Mouse (Mus musculus) gastrocnemius, postnatal 36 days (tissue): ENCODE data around the gene Sertad4. TPM values are rescaled to one million over a fixed set of nuclear protein-coding genes. Genes with fewer than 3 reads are reported as not detected.
A peak's percentile ranks its signal among the peaks of the same experiment; 100 is the strongest.

Source experiments
- DNase-seq, 2 experiments: peaks; one replicate each; pipeline ENCODE4 v3.0.0; 2022
- intact Hi-C: fragments of 180-260 bp; cut with DNase I; formaldehyde crosslinking; loops from one replicate; pipeline ENCODE4 v1.15.1; 2025
- long read RNA-seq, 2 experiments: library from polyadenylated mRNA; stranded (forward); transcript quantifications; one replicate each; pipeline ENCODE4 v2.0.0; 2021
- total RNA-seq, 2 experiments: library from RNA; stranded (reverse); gene quantifications; 2 replicates each; pipeline ENCODE4 v1.2.3; 2021

The Sertad4 gene
- total RNA-seq = 1 to 10 TPM; 3.4 to 3.7 TPM
- long read RNA-seq, experiment 1 = 0 reads
- long read RNA-seq, experiment 2 = 0 reads

DNA sequence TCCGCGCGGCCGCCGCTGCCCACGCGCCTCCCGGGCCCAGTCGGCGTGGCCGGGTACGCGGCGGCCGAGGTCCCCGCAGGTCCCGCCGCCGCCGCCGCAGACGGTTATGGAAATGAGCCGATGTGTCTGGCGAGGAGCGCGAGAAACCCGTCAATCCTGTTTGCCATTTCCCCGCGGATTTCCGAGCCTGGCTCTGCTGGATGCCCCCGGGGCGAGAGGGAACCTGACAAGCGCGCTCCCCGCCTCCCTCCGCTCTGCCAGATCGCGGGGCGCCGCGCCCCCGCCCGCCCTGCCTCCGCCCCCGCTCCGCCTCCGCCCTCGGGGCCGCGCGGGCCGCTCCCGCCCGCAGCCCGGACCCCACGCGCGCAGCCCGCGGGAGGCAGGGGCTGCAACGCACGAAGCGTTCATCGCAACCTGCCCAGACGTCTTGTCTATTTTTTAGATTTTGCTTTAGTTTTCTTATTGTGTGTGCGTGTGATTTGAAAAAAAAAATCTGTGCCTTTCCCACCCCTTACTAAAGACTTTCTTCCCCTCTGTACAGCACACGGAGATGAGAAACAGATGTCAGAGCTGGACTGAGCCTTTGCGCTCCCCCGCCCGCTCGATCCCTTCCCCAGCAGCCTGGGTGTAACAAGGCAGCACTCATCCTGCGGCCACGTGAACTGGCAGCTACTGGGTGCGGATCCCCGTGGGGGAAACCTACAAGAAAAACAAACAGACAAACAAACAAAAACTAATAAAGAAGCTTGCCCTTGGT is at the start of gene Sertad4:
TSS of gene Sertad4 (minus strand) at position 283 of the 757 bp plus-strand sequence.
- intact Hi-C loops = loop anchor here (2.0 kb wide), 1 partner anchor 49 kb away; no protein-coding TSS in a partner anchor
- DNase-seq = peak; percentile 47 to 61

DNA sequence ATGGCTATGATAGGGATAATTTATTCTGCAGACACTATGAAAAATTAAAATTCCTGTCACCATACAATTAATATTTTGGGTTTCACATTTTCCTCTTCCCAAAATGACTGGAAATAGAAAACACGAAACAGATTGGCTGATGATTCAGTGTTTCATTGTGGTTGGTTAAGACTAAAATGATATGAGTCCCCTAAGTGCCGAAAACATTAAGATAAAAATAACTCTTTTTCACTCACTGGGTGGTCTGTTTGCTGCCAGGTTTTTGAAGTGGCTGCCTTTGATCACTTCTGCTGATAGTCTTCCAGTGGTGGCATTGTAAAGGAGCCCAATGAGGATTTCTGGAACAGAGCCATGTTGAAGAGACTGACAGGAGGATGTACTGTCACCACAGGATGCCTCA is 46.0 kb upstream of the Sertad4 start:
- DNase-seq = no peak
- intact Hi-C loops = no loop called here

DNA sequence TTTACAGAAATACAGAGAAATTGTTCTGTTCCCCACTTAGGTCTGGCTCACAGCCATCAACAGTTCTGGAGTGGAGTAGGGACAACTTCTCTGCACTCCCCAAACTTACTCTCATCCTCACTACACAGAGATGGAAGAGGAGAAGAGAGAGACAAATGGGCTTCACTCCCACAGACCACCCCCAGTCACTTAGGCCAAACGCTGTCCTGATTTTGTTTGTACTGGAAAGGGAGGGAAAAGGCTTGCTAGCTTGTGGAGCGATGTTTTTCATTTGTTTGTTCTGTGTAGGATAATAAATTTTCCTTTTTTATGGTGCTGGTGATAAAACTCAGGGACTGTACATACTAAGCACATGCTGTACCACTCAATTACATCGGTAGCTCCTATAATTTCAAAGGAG is 45.4 kb upstream of the Sertad4 start:
- intact Hi-C loops = no loop called here
- no peak for DNase-seq

GRCm38 (mm10) chr1:192898742-192899141 is 43.2 kb upstream of the Sertad4 start:
- DNase-seq = no peak
- intact Hi-C loops = no loop called here

DNA sequence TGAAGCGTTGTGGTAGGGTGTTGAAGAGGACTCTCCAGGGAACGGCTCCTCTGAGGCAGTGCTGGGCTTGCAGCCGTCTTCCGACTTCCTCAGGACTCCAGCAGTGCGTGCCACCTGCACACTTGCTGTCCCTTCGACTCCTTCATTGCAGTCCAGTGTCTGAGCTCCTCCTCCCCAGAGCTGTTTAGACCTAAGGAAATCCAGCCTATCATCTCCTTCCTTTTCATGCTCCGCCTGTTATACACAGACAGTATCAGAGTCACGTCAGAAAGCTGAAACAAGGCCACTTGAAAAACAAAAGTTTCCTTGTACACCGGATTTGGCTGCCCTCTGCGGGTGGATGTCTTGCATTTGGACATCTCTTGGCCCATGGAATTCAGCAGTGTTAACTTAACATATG is 41.7 kb upstream of the Sertad4 start:
- intact Hi-C loops = no loop called here
- DNase-seq = no peak

- intact Hi-C loops = no loop called here
- DNase-seq = no peak
Observed at GRCm38 (mm10) chr1:192896076-192896475, 40.5 kb upstream of the Sertad4 start.

- intact Hi-C loops = no loop called here
- no peak for DNase-seq
Observed at GRCm38 (mm10) chr1:192890716-192891115, 35.2 kb upstream of the Sertad4 start.

GRCm38 (mm10) chr1:192882617-192883295 is 27.2 kb upstream of the Sertad4 start:
- intact Hi-C loops = no loop called here
- DNase-seq = no peak

- intact Hi-C loops = no loop called here
- no peak for DNase-seq
Observed at GRCm38 (mm10) chr1:192880130-192880529, 24.6 kb upstream of the Sertad4 start.

DNA sequence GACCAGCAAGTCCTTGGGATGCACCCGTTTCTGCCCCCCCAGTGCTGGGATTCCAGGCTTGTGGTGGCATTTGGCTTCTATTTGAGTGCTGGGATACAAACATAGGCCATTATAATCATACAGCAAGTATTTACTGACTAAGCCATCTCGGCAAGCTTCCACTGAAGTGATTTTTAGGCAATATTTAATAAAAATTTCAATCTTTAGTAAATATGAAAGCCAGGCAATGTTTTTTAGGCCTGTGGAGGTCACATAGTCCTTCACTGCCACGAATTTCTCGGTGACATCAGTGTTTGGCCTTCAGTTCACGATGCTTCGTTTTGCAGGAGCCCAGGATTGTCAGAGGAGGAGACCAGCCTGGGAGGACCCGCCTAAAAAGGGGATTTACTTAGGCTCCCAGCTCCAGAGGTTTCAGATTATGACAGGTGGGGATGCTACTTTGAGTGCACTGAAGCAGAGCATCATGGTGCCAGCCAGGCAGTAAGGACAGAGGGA is 23.6 kb upstream of the Sertad4 start:
- no peak for DNase-seq
- intact Hi-C loops = no loop called here

DNA sequence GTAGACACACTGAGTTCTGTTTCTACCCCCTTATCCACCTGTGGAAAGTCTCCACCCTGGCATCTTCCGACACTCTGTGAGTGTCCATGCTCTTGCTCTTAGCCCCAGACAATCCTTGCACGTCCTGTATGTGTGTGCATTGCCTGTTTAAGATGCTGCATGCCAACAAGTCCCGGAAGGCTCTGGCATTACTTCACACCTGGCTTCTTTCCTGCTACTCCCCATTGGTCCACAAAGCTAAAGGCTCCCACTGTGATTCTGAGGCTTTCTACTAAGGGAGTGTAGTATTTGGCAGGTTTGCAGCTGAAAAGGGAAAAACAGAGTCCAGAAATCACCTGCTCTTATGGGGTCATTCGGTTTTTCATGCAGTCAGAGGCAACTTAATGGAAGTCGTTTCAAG is 17.3 kb upstream of the Sertad4 start:
- intact Hi-C loops = no loop called here
- DNase-seq = no peak

DNA sequence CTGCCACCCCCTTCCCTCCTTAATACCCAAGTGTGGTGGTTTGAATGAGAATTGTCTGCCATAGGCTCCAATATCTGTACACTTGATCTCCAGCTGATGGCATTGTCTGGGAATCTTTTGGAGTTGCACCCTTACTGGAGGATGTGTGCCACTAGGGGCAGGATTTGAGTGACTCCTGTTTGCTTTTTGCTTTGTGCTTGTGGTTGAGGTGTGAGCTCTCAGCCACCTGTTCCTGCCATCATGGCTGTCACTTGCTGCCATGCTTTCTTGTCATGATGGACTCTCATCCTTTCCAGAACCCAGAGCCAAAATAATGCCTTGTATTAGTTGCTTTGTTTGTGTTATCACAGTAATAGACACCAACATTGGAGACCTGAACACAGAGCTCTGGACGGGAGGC is 14.2 kb upstream of the Sertad4 start:
- DNase-seq = no peak
- intact Hi-C loops = no loop called here

- no peak for DNase-seq
- intact Hi-C loops = no loop called here
Observed at GRCm38 (mm10) chr1:192864440-192864839, 8.9 kb upstream of the Sertad4 start.

GRCm38 (mm10) chr1:192861305-192861960 is 5.9 kb upstream of the Sertad4 start:
- intact Hi-C loops = no loop called here
- DNase-seq = no peak

GRCm38 (mm10) chr1:192860273-192860672 is 4.7 kb upstream of the Sertad4 start:
- no peak for DNase-seq
- intact Hi-C loops = no loop called here

DNA sequence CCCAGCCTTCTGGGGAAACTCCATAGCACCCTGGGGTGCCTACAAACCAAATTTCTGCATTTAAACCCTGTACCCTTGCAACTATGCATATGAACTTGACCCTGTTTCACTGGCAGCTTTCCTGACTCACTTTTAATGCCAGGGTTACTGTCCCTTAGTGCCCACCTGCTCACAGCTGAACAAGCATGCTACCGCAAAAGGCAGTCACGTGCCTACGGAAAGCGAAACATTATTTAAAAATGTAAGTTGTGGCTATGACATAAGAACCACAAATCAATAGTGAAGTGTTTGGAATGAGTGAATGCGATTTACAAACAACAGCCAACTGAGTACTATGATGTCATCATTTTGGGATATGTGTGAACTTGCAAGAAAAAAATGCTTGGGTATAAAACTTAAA is 2.0 kb upstream of the Sertad4 start:
- no peak for DNase-seq
- intact Hi-C loops = no loop called here

DNA sequence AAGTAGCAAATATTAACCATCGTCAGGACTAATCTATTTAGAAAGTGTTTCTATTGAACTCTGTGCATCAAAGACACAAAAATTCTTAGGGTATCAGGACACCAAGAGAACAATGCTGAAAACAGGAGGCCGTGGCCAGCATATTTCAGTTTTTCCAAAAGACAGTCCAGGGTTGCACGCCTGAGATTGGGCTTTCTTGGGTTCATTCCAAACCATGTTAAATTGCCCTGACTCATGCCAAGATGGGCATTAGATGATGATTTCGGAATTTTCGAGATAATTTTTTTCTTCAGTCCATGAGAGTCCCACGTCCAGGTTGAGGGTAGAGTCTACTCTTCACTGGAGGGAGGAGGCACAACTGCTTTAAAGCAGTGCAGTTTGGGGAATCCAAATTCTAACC is 1.4 kb upstream of the Sertad4 start:
- intact Hi-C loops = no loop called here
- no peak for DNase-seq

DNA sequence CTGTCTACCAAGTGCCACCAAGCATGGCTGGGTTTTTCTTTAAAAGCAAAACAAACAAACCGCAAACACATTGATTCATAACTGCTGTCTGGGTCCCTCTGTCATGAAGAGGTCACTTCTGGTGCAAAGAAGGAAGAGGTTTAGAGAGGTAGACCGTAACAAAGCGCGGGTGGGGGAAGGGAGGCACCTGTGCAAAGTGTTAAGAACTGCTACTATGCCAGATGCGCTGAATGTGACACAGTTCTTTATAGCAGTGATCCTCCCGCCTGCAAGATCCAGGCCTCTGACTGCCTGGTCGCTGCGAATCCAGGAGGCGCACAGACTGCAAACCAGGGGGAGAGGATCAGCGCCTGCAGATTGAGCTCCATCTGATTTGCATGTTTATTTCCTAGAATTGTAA is 855 bp upstream of the Sertad4 start:
- no peak for DNase-seq
- intact Hi-C loops = no loop called here

DNA sequence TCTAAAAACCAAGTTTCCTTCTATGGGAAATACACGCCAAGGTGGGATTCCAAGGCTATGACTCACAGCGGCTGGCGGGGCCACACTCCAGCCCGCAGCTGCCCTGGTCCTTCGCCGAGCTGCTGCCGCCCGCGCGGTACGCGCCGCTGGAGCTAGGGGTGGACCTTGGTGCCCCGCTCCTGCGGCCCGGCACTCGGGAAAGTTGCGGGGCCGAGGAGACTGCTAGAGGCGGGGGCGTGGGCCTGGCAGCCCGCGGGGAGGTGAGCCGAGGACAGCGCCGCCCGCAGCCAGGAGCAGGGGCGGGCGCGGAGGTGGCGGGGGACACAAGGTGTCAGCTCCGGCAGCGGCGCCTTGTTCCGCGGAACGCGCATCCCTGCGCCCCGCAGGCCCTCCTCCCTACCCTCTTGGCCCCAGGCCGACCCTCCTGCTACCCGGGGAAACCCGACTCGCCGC is 711 bp downstream of the Sertad4 start:
- intact Hi-C loops = loop anchor here (2.0 kb wide), 1 partner anchor 48 kb away; no protein-coding TSS in a partner anchor
- DNase-seq = peak; percentile 43 to 57

- no peak for DNase-seq
- intact Hi-C loops = loop anchor here (2.0 kb wide), 1 partner anchor 47 kb away; no protein-coding TSS in a partner anchor
Observed at GRCm38 (mm10) chr1:192853988-192854818, 1.4 kb downstream of the Sertad4 start.
